Mouse (Mus musculus): ENCODE results near the gene Zdhhc18. TPM values are rescaled to one million over a fixed set of nuclear protein-coding genes. Genes with fewer than 3 reads are reported as not detected.

Gene Zdhhc18
- 20.9 and 23.0 TPM in 2 replicates for total RNA-seq (2021)
- long read RNA-seq, full-length matches to known transcripts = 10 of 40 reads
- long read RNA-seq, partial matches to known transcripts = 16 of 40 reads
- long read RNA-seq, other reads (novel, unspliced or antisense) = 14 of 40 reads

DNA sequence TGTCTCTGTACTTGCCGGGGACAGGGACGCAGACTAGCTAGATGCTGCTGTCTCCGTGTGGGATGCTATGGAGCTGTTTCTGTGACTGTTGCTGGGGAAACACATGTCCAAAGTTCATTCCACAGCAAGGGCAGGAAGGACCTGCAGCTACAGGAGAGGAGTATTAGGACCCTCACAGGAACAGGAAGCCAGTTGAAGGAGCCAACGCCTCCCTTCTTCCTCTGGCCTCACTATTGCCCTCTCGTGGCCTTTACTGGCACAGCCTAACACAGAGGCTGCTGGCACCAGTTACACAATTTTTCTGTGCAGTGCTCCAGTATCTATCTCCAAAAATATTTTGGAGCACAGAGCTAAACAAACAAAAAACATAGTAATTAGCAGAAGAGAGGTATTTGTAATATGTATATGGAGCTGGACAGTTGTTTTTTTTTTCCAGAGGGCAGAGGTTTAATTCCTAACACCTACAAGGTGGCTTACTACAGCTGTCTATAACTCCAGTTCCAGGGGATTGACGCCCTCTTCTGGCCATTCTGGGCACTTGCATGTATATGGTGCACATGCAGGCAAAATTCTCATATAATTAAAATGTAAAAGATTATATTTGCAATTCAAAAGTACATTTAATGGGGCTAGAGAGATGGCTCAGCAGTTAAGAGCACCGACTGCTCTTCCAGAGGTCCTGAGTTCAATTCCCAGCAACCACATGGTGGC is at the start of gene Zdhhc18:
TSS of gene Zdhhc18 (minus strand) at position 166 of the 711 bp plus-strand sequence.
- peak; percentile 81 for DNase-seq

GRCm38 (mm10) chr4:133695363-133695762 is 45.4 kb upstream of the Zdhhc18 start:
- DNase-seq = no peak

- no peak for DNase-seq
Measured at GRCm38 (mm10) chr4:133690252-133690651, 40.3 kb upstream of the Zdhhc18 start.

- DNase-seq = peak; percentile 26
Measured at GRCm38 (mm10) chr4:133688417-133689067, 38.6 kb upstream of the Zdhhc18 start.

GRCm38 (mm10) chr4:133687126-133687525 is 37.2 kb upstream of the Zdhhc18 start:
- no peak for DNase-seq

- no peak for DNase-seq
Measured at GRCm38 (mm10) chr4:133686512-133686911, 36.6 kb upstream of the Zdhhc18 start.

DNA sequence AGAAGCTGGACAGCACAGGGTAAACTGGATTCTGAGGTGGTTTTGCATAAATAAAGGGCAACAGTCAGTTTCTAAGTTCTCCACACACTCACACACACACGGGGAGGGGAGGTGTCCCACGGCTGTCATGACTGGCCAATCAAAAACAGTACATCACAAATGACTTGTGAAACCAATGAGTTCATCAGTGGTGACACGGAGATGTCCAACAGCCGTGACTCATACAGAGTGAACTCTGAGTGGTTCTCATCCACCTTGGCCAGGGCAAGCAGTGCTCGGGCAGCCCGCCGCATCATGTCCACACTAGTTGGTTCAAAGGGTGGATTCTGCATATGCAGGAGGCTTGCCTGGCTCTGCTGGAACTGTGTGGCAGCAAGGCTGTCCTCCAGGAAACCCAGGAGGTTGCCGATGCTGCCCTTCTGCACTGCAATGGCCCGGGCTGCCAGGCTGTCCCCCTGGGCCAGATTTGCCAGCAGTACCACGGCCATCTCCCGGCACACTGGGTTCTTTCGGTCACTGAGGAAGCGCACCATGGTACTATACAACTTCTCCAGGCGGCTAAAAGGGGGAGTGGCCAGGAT is 30.3 kb upstream of the Zdhhc18 start:
- peak; percentile 28 for DNase-seq

GRCm38 (mm10) chr4:133679629-133680028 is 29.7 kb upstream of the Zdhhc18 start:
- DNase-seq = no peak

GRCm38 (mm10) chr4:133677266-133677665 is 27.3 kb upstream of the Zdhhc18 start:
- DNase-seq = no peak

- DNase-seq = no peak
Measured at GRCm38 (mm10) chr4:133676189-133676588, 26.2 kb upstream of the Zdhhc18 start.

GRCm38 (mm10) chr4:133675594-133676016 is 25.7 kb upstream of the Zdhhc18 start:
- DNase-seq = peak; percentile 82

- no peak for DNase-seq
Measured at GRCm38 (mm10) chr4:133674331-133674695, 24.4 kb upstream of the Zdhhc18 start.

GRCm38 (mm10) chr4:133673666-133674330 is 23.8 kb upstream of the Zdhhc18 start:
- DNase-seq = peak; percentile 38

DNA sequence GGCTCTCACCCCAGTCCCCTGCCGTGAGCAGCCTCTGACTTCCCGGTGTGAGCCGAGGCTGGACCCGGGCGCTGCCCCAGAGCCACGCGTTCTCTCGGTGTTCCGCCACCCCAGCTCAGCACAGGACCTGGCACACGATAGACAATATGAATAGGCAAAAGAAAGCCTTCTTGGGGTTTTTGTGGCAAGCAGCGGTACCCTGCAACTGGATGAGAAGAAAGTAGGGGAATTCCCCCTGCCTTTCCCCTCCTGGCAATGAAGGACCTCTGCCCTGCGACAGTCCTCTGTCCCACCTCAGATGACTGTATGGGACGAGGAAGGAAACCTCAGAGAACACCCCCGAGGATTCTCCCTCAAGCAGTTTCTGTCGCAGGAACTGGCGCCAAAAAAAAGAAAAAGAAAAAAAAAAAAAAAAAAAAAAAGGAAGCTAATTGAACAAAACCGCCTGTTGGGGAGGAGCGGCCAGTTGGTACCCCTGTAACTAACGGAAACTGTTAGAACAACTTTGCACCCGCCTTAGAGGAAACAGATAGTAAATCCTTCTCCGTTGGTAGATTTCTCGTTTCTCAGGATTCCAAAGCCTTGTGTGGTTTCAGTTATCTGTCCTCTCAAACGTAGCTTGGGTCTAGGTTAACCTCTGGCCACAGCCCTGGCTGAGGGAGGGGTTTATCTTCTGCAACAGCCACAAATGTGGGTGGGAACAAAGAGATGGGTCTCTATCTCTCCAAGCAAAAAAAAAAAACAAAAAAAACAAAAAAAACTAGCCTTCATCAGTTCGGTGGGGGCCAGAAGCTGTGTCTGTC is 23.1 kb upstream of the Zdhhc18 start:
- peak; percentile 21 for DNase-seq

DNA sequence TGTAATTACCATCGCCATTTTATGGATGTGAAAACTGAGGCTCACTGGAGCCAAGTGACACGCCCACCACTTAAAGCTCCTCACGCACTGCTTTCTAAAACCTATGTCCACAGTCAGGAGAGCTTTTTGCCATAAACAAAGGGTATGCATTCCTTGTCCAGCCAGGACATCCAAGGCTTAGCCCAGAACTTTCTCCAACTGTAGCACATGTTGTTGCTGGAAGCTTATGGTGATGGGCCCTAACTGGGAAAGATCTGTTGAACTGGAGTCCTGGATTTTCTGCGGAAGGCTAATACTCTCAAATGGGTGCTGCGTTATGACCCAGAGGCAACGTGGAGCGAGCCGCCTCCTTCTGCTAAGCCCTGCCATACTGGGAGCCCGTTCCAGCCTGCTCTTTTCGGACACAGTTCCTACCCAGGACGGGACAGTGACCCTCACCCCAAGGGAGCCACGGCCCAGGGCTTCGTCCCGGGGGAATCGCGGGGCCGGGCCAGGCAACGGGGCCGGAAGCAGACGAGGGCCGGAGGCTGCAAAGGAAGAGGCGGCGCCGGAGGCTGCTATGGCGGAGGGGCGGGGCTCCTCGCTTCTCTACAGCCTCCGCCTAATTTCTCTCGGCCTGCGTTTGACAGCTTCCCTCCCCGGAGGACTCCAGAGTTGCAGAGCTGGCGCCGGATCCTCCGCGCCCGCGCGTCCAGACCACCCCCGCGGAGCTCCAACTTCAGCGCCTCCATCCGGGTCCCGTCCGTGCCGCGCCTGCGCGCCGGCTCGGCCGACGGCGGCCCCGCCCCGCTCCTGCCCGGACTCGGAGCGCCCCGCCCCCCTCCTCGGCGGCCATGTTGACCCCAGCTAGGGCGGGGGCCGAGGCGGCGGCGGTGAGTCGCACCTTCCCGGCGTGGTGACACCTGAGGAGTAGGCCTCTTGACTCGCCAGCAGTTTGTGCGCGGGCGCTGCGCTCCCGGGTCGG is 22.2 kb upstream of the Zdhhc18 start, which contains the start of gene Pigv:
TSS of gene Pigv (minus strand) at position 767 of the 964 bp plus-strand sequence.
- peak; percentile 96 for DNase-seq

- peak; percentile 83 for DNase-seq
Measured at GRCm38 (mm10) chr4:133671184-133671880, 21.4 kb upstream of the Zdhhc18 start.

- no peak for DNase-seq
Measured at GRCm38 (mm10) chr4:133669652-133670210, 19.8 kb upstream of the Zdhhc18 start.

DNA sequence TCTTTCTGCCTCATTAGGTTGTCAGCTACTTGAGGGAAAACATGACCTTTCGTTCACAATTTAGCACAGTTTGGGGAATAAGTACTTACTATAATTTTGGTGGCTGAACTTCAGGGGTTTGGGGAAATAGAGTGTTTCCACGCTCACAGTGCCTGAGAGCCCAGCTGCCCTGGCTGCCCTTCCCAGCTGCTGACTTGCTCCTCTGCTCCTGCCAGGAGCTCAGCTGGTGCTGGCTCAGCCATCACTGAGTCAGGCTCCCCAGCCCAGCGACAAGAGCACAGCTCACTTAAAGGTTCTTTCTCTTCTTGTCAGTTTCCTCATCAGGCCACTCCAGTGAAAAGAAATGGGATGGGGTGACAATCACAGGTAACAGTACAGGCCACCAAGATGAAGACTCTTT is 18.6 kb upstream of the Zdhhc18 start:
- DNase-seq = no peak

- no peak for DNase-seq
Measured at GRCm38 (mm10) chr4:133666199-133666598, 16.2 kb upstream of the Zdhhc18 start.
